Comparison of ENCODE assay signal across 18 mouse cellular contexts in genomic region chr1:187228414-187229146, GRCm38 (mm10). TPM values are rescaled to one million over a fixed set of nuclear protein-coding genes. Genes with fewer than 3 reads are reported as not detected.
DNase-seq lines count a peak whose midpoint lies in the region; ATAC-seq and TF ChIP-seq lines count a peak whose summit lies in the region.
"Had no signal": no experiment of that assay in that cellular context is flagged by ENCODE, and none has a peak within 500 bp of the region (broad histone marks: within the 10 kb centered on the region; RNA-seq: fewer than 3 reads in every experiment).

No protein-coding gene starts in this region.

- 42% methylated on average over 13 of the region's 13 CpGs for WGBS in intestine, postnatal 0 days
- WGBS in small intestine, adult 2 months: 16% methylated on average over 13 of the region's 13 CpGs
- whole genome bisulfite sequencing in neural tube, embryonic 15.5 days: 86% methylated on average over 13 of the region's 13 CpGs
- 92% methylated on average over 13 of the region's 13 CpGs for WGBS in midbrain, embryonic 16.5 days

- no peak for TF ChIP-seq POLR2A in small intestine, adult 2 months (IDR thresholded peaks at IDR 0.05; ENCODE audit: low read depth, low read length)

- no peaks in the 10 kb centered on the region for H3K27me3 ChIP-seq in intestine, postnatal 0 days (replicated peaks; ENCODE audit: control insufficient read depth, insufficient read depth, low read length)
- no peaks in the 10 kb centered on the region for H3K27me3 ChIP-seq in small intestine, adult 2 months (ENCODE audit: control insufficient read depth, insufficient read depth, low read length)
- no peaks in the 10 kb centered on the region for H3K27me3 ChIP-seq in neural tube, embryonic 15.5 days (replicated peaks)
- no peaks in the 10 kb centered on the region for H3K27me3 ChIP-seq in midbrain, embryonic 16.5 days (ENCODE audit: control insufficient read depth, insufficient read depth, low read depth, low read length)

- intact Hi-C loops in left cerebral cortex, postnatal 36 days (cut with DNase I): no loop called here

- peak overlapping the region; percentile 35 for H3K4me2 ChIP-seq in intestine, postnatal 0 days (replicated peaks; ENCODE audit: low read depth)
- no peak overlapping the region for H3K4me2 ChIP-seq in neural tube, embryonic 15.5 days
- no peak overlapping the region for H3K4me2 ChIP-seq in midbrain, embryonic 16.5 days (ENCODE audit: low read length)
- H3K4me2 ChIP-seq: midbrain, embryonic 11.5 days had no signal

- no peaks in the 10 kb centered on the region for H3K9me3 ChIP-seq in intestine, postnatal 0 days (ENCODE audit: control insufficient read depth)
- no peaks in the 10 kb centered on the region for H3K9me3 ChIP-seq in neural tube, embryonic 15.5 days (replicated peaks)
- H3K9me3 ChIP-seq in midbrain, embryonic 16.5 days (replicated peaks; ENCODE audit: control insufficient read depth, low read length, poor library complexity, severe bottlenecking): no peaks in the 10 kb centered on the region
- H3K9me3 ChIP-seq: embryonic facial prominence, embryonic 10.5 days; hindbrain, embryonic 10.5 days had no signal

- DNase-seq in left cerebral cortex, postnatal 36 days (ENCODE audit: low spot score in 2 of 2): no peak
- no peak for DNase-seq in layer of hippocampus, adult 18-20 months (ENCODE audit: low spot score in 2 of 2)
- DNase-seq: cerebellum, postnatal 10 days; gastrocnemius, adult 2 months; heart, adult 18-20 months; lung, adult 18-20 months; right cerebral cortex, postnatal 14 days had no signal

- H3K4me3 ChIP-seq in intestine, postnatal 0 days (ENCODE audit: low read depth, low read length): no peak overlapping the region
- H3K4me3 ChIP-seq in small intestine, adult 2 months (ENCODE audit: low read depth, low read length): no peak overlapping the region
- H3K4me3 ChIP-seq in neural tube, embryonic 15.5 days (replicated peaks): no peak overlapping the region
- no peak overlapping the region for H3K4me3 ChIP-seq in midbrain, embryonic 16.5 days (ENCODE audit: low read depth, low read length)
- H3K4me3 ChIP-seq: embryonic facial prominence, embryonic 10.5 days; gastrocnemius, adult 2 months; hindbrain, embryonic 10.5 days had no signal

- H3K9ac ChIP-seq in intestine, postnatal 0 days (ENCODE audit: low read depth, low read length): no peak overlapping the region
- H3K9ac ChIP-seq in neural tube, embryonic 15.5 days (replicated peaks): no peak overlapping the region
- H3K9ac ChIP-seq in midbrain, embryonic 16.5 days (ENCODE audit: low read depth, low read length): no peak overlapping the region

- ATAC-seq in CD4-positive, CD25-positive, alpha-beta regulatory T cell, adult 4 months: peak; percentile 85
- peak; percentile 91 for ATAC-seq in common myeloid progenitor, adult 5-6 weeks (replicated peaks; ENCODE audit: low read depth, poor library complexity, severe bottlenecking)
- ATAC-seq in intestine, postnatal 0 days: peak; percentile 70
- ATAC-seq in neural tube, embryonic 15.5 days (ENCODE audit: low FRiP score): no peak
- ATAC-seq in midbrain, embryonic 16.5 days: no peak
- ATAC-seq: forebrain, embryonic 16.5 days had no signal

- H3K4me1 ChIP-seq in intestine, postnatal 0 days (replicated peaks; ENCODE audit: control insufficient read depth, insufficient read depth, low read length): peaks cover 5% of the 10 kb centered on the region; the same call in 1 of the 2 replicates
- H3K4me1 ChIP-seq in small intestine, adult 2 months (ENCODE audit: control insufficient read depth, insufficient read depth, insufficient read length, low read length): peaks cover 22% of the 10 kb centered on the region
- 0 out of 2 replicates have a peak, but pooled peaks cover 2% of the 10 kb centered on the region for H3K4me1 ChIP-seq in neural tube, embryonic 15.5 days
- peaks cover 3% of the 10 kb centered on the region; the same call in 1 of the 2 replicates for H3K4me1 ChIP-seq in midbrain, embryonic 16.5 days (ENCODE audit: control insufficient read depth, insufficient read depth, low read length)

- peaks cover 12% of the 10 kb centered on the region for H3K36me3 ChIP-seq in intestine, postnatal 0 days (ENCODE audit: control insufficient read depth, insufficient read depth)
- H3K36me3 ChIP-seq in small intestine, adult 2 months (ENCODE audit: control insufficient read depth, insufficient read depth, low read length): peaks cover 20% of the 10 kb centered on the region
- 0 out of 2 replicates have a peak, but pooled peaks cover 8% of the 10 kb centered on the region for H3K36me3 ChIP-seq in neural tube, embryonic 15.5 days
- H3K36me3 ChIP-seq in midbrain, embryonic 16.5 days (ENCODE audit: control insufficient read depth, insufficient read depth, low read length): peaks cover 6% of the 10 kb centered on the region; the same call in 1 of the 2 replicates

- TF ChIP-seq CTCF in intestine, postnatal 0 days (IDR thresholded peaks at IDR 0.05; ENCODE audit: low read depth): no peak
- TF ChIP-seq CTCF in small intestine, adult 2 months (IDR thresholded peaks at IDR 0.05; ENCODE audit: extremely low read depth, insufficient read length, insufficient replicate concordance, low read depth, low read length): no peak

- peak overlapping the region; percentile 43; the same call in 1 of the 2 replicates for H3K27ac ChIP-seq in intestine, postnatal 0 days (ENCODE audit: low read depth, low read length)
- peak overlapping the region; percentile 34; the same call in 1 of the 2 replicates for H3K27ac ChIP-seq in small intestine, adult 2 months (ENCODE audit: insufficient read depth, low read depth, low read length)
- no peak overlapping the region for H3K27ac ChIP-seq in neural tube, embryonic 15.5 days (replicated peaks)
- no peak overlapping the region for H3K27ac ChIP-seq in midbrain, embryonic 16.5 days (ENCODE audit: low read length)
- H3K27ac ChIP-seq: embryonic facial prominence, embryonic 10.5 days; gastrocnemius, adult 2 months; hindbrain, embryonic 10.5 days had no signal

RNA-seq across cellular contexts. Expression of gene Gpatch2, which starts 13.3 kb away (rescaled TPM):
- polyA plus RNA-seq in CD4-positive, CD25-positive, alpha-beta regulatory T cell, adult 4 months (2017; shearing (Covaris generic)): 10 to 100 TPM; 22.7 to 23.3 TPM
- 33.6 and 38.7 TPM in 2 replicates for total RNA-seq in common myeloid progenitor, adult 5-6 weeks (2017)
- 8.9 and 10.5 TPM in 2 replicates for polyA plus RNA-seq in intestine, postnatal 0 days (2015; fragmentation: Nextera tagmentation; extraction: Ambion mirVana)
- 3.1 and 6.7 TPM in 2 replicates for polyA plus RNA-seq in small intestine, adult 2 months (2012; rRNA removed)
- polyA plus RNA-seq in neural tube, embryonic 15.5 days (2015; fragmentation: Nextera tagmentation; extraction: Ambion mirVana): 14.3 and 16.5 TPM in 2 replicates
- 10 to 100 TPM; 21.4 to 24.8 TPM for total RNA-seq in left cerebral cortex, postnatal 36 days (2021)
- 19.5 and 19.8 TPM in 2 replicates for polyA plus RNA-seq in midbrain, embryonic 16.5 days (2015; fragmentation: Nextera tagmentation; extraction: Ambion mirVana)
- total RNA-seq in layer of hippocampus, adult 18-20 months (2021): 10 to 100 TPM; 20.9 to 22.0 TPM

RNA-seq across cellular contexts. Expression of gene Spata17, which starts 13.3 kb away (rescaled TPM):
- not detected for polyA plus RNA-seq in CD4-positive, CD25-positive, alpha-beta regulatory T cell, adult 4 months (2017; shearing (Covaris generic))
- 0.64 TPM in 1 of 2 replicates, not detected in the other for total RNA-seq in common myeloid progenitor, adult 5-6 weeks (2017)
- 0.13 and 0.31 TPM in 2 replicates for polyA plus RNA-seq in intestine, postnatal 0 days (2015; fragmentation: Nextera tagmentation; extraction: Ambion mirVana)
- polyA plus RNA-seq in small intestine, adult 2 months (2012; rRNA removed): not detected in 2 replicates
- polyA plus RNA-seq in neural tube, embryonic 15.5 days (2015; fragmentation: Nextera tagmentation; extraction: Ambion mirVana): 1.8 and 2.0 TPM in 2 replicates
- under 1 TPM in 1 of 2 experiments, not detected in 1; 0.64 TPM for total RNA-seq in left cerebral cortex, postnatal 36 days (2021)
- 2.4 and 2.5 TPM in 2 replicates for polyA plus RNA-seq in midbrain, embryonic 16.5 days (2015; fragmentation: Nextera tagmentation; extraction: Ambion mirVana)
- 1 to 10 TPM in 1 of 2 experiments, under 1 TPM in 1; 0.71 to 1.1 TPM for total RNA-seq in layer of hippocampus, adult 18-20 months (2021)
- total RNA-seq: gastrocnemius, adult 2 months had no signal
- polyA plus RNA-seq: liver, adult 2 months had no signal

Comparison
In these comparisons a context has a peak if more than half of its experiments do, and no peak if none do; other contexts are left out.
1. ATAC-seq: peak in CD4-positive, CD25-positive, alpha-beta regulatory T cell, adult 4 months (single experiment), common myeloid progenitor, adult 5-6 weeks (single experiment) and intestine, postnatal 0 days (single experiment); none in neural tube, embryonic 15.5 days (single experiment) and midbrain, embryonic 16.5 days (single experiment).
2. H3K27ac ChIP-seq: peak in intestine, postnatal 0 days (single experiment) and small intestine, adult 2 months (single experiment); none in neural tube, embryonic 15.5 days (single experiment) and midbrain, embryonic 16.5 days (single experiment).